Mouse (Mus musculus) granulocyte monocyte progenitor cell, adult 5-6 weeks (primary cell): ENCODE data around the gene Zc3h12d. TPM values are rescaled to one million over a fixed set of nuclear protein-coding genes. Genes with fewer than 3 reads are reported as not detected.

ENCODE experiments used
- ATAC-seq: replicated peaks from 2 replicates; pipeline ENCODE4 v1.8.0; 2016; ENCODE audit warnings: mild to moderate bottlenecking, moderate TSS enrichment, inconsistent platforms; ENCODE audit not compliant: poor library complexity, severe bottlenecking
- total RNA-seq, 2 experiments: library from RNA; stranded (forward) in 1 of 2; stranded (reverse) in 1 of 2; fragments of 200-712, 200-1000 nt in 1 of 2; fragments of >200 nt in 1 of 2; fragmentation: Nextera tagmentation in 1 of 2; gene quantifications; 2 replicates each; pipeline ENCODE4 v1.2.3; 2014 to 2017

Gene Zc3h12d
- total RNA-seq, 2 experiments from 2014 or later, result 0.36 TPM; not detected in 1

DNA sequence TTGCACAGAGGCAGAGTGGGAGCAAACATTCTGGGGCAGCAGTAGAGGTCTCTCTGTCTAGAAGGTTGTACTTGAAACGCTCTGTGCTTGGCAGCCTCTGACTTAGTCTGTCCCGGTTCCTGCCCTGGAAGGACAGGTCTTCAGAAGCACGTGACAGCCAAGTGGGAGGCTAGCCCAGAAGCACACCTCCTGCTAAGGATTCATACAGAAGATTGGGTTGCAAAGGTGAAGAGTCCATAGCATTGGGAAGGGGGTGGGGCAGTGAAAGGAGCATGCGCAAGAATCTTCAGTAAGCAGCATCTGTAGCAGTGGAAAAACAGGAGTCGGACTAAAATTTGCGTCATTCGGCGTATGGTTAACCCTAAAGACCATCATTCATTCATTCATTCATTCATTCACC is 5.8 kb downstream of the Zc3h12d start:
- no peak for ATAC-seq

- ATAC-seq, result no peak
These were observed 6.7 kb downstream of the Zc3h12d start for GRCm38 (mm10) chr10:7838874-7839421.

DNA sequence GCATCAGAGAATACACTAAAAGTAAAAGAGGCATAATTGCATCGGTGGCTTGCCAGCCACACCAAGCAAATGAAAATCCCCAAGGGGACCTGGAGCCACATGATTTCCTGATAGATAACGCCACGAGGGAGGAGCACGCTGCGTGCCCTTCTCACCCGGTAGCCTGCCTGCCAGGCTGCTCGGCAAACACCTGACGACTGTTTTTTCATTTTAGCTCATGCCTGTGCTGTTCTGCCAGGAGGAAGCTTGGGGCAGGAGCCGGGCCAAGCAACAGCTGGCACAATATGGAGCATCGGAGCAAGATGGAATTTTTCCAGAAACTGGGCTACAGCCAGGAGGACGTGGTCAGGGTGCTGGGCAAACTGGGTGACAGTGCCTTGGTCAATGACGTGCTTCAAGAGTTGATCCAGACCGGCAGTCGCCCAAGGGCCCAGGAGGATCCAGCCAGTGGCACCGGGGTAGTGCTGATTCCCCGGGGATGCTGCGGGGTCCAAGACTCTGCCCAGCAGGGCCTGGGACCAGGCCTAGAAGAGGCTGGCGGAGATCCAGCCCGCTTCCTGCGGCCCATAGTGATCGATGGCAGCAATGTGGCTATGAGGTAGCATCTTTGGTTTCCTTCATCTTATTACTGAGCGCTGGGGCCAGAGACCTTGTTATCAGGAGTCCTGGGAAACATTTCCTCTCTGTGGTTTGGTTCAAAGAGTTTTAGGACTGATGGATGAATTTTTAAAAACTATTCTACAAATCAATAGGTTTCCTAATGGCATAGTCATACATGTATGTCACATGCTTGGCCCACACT is 7.5 kb downstream of the Zc3h12d start:
- no peak for ATAC-seq

GRCm38 (mm10) chr10:7840353-7840733 is 8.1 kb downstream of the Zc3h12d start:
- no peak for ATAC-seq

GRCm38 (mm10) chr10:7840785-7841184 is 8.5 kb downstream of the Zc3h12d start:
- ATAC-seq, result no peak

DNA sequence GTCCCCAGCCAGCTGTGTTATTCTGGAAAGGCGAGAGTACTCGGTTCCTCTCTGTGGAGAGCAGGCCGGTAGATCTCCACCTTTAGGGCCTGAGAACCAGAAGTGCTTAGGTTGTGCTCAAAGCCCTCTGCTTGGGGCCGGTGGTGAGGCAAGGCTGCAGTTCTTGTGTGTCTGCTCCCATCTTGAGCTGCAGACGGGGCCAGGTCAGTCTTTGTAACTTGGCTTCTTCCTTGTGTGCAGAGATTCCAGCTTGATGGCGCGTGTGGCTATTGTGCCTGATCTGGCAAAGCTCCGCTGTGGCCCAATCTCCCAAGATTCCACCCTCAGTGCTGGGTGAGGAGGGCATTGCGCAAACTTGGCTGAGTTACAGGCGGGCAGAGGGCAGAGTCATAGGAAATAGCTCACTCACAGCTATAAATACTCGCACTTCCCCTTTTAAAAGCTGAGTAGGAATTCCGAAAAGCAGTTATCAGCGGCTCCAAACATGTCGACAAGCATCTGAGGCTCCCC is 9.4 kb downstream of the Zc3h12d start:
- peak; percentile 93 for ATAC-seq

GRCm38 (mm10) chr10:7843181-7843580 is 10.9 kb downstream of the Zc3h12d start:
- no peak for ATAC-seq

DNA sequence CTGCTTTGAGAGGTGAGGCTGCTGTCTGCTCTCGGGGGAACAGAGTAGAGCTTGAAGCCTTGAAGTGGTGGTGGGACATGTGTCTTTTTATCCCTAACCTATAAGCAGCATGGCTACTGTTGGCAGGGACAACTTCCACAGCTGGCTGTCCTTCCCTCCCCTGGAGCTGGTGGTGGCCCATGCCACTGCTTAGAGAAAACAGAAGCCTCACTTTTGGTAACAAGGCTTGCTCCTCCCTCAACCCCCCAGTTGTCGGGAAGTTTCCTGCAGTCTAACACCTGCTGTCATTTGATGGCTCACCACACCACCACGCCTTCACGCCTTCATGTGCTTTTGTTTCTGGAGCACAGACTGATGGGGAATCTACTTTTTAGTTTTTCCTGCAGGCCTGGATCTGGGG is 11.9 kb downstream of the Zc3h12d start:
- no peak for ATAC-seq

DNA sequence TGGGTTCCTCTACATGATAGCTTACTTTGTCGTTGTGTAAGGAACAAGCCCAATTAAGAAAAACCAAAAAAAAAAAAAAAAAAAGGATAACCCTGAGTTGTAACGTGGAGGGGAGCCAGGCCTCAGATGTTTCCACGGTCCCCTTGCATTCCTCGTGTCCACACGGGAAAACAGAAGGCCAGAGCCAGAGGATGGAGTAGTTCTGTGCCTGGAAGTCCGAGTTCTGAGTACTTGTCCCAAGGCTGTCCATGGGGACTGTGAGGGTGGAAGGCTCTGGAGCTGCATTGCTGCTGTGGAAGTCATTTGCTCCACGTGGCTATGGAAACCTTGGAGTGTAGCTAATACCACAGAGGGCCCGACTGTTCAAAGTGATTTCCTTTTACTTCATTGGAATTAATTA is 12.9 kb downstream of the Zc3h12d start:
- no peak for ATAC-seq

DNA sequence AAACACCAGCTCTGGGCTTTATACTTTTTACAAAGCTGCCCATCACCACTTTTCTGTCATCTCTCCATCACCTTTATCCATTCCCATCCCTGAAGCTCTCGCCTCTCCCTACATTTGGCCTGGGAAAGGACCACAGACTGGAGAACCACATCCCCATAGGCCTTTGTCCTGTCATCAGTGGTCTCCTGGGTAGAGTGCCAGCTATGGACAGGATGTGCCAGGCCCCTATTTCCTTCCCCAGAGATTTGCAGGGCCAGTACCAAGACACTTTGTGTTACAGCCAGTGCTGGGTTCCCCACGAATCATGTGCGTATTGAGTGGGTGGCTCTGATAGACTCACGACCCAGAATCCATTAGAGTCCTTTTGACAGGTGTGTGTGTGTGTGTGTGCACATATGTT is 13.7 kb downstream of the Zc3h12d start:
- ATAC-seq, result no peak

DNA sequence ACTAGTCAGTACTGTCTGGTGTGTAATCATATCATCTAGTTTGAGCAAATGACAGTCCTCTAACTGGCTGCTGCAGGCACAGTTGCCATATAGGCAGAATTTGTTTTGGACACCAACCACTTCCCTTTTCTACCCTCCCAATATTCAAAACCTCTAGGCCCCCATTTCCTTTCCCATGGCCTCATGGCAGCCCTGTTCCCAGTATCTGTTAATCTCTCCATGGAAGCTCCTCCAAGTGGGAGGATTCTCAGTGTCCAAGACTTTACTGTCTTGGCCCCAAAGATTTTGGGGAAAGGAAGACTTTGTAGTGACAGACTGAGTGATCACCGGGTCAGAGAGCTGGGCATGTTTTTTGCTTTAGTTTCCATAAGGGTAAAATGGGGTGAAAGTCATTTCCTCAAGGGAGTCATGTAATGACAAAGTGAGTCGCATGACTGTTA is 14.9 kb downstream of the Zc3h12d start:
- peak; percentile 59 for ATAC-seq

- ATAC-seq, result peak; percentile 43; the same call in 1 of the 2 replicates
These were observed 19.6 kb downstream of the Zc3h12d start for GRCm38 (mm10) chr10:7851891-7852290.

- no peak for ATAC-seq
These were observed 28.2 kb downstream of the Zc3h12d start for GRCm38 (mm10) chr10:7860494-7860893.

DNA sequence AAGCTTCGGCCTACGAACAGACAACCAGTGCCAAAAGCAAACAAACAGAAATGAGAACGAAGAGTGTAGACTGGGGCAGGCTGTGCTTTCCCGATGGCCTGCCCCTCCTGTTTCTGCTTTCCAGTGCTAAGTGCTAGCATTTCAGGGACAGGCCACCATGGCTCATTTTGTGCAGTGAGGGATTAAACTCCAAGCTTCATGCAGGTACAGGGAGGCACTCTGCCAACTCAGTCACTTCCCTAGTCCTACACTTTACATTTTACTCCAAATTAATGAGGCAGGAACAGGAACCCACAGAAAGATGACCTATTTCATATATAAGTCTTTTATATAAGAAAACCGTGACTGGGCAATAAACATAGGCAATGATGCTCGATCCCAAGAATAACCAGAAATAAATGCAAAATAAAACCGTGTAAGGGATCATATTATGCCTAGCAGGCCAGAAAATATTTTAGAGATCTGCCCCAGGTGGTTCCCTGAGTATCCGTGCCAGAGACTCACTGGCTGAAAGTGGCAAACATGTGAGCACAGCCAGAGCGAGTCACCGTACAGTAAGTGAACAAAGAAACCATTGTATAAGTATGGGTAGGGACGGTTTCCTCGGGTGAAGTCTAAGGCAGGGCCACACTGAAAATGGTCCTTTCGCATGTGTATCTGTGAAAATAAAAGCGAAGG is 29.1 kb downstream of the Zc3h12d start:
- ATAC-seq, result no peak

DNA sequence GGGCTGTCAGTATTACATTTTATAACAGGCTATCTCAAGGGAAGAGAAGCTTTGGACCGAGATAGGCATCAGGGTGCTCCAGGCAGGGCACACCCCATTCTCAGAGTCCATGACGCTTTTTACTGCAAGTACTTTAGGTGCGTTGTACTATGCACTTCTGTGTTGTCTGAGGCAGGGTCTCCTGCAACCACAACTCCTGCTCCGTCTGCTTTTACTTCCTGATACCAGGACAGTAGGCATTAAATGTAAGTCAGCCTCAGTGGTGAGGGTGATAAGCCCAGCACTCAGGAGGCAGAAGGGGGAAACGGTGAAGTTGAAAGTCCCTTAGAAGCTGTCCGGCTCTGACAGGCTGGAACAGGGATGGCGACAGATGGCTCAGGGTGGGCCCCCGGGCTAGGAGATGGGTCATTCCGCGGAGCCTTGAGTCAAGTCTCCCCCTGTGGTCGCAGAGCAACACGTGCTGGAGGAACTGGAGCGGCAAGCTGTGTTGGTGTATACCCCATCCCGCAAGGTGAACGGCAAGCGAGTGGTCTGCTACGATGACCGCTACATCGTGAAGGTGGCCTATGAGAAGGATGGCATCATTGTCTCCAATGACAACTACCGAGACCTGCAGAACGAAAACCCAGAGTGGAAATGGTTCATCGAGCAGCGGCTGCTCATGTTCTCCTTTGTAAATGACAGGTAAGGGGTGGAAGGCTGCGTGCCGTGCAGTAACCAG is 29.8 kb downstream of the Zc3h12d start:
- no peak for ATAC-seq

DNA sequence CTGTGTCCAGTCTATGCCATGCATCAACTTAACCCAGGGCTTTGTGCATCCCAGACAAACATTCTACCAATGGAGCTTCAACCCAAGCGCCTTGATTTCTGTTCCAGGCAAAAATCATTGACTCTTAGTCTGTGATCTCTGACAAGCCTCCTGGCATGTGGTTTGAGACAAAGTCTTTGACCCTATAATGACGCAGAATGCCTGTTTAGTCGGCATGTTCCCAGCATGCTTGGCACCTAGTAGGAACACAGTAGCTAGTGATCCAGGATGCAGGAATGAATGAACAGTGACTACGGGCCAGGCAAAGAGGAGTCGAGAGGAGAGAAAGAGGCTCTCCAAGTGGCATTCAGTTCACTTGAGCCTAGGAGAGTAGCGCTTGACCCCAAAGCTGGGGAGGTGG is 31.1 kb downstream of the Zc3h12d start:
- no peak for ATAC-seq

DNA sequence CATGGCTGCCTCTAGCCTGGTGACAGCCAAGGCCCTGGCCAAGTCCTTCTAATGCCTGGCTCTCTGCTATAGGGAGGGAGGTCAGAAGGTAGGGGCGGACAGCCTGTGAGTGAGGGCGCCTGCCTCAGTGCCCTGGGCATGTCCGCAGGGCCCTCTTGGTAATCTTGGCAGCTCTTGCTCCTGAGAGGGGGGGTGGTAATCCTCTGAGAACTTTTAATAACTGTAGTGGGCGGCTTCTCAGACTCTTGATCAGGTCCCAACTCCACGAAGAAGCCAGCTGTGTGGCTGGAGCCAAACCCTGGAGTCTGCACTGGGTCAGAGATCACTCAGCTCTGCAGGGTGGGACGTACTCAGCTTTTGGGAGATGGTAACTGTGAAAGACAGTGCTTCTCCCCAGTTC is 31.9 kb downstream of the Zc3h12d start:
- ATAC-seq, result no peak

GRCm38 (mm10) chr10:7864806-7865205 is 32.5 kb downstream of the Zc3h12d start:
- no peak for ATAC-seq

DNA sequence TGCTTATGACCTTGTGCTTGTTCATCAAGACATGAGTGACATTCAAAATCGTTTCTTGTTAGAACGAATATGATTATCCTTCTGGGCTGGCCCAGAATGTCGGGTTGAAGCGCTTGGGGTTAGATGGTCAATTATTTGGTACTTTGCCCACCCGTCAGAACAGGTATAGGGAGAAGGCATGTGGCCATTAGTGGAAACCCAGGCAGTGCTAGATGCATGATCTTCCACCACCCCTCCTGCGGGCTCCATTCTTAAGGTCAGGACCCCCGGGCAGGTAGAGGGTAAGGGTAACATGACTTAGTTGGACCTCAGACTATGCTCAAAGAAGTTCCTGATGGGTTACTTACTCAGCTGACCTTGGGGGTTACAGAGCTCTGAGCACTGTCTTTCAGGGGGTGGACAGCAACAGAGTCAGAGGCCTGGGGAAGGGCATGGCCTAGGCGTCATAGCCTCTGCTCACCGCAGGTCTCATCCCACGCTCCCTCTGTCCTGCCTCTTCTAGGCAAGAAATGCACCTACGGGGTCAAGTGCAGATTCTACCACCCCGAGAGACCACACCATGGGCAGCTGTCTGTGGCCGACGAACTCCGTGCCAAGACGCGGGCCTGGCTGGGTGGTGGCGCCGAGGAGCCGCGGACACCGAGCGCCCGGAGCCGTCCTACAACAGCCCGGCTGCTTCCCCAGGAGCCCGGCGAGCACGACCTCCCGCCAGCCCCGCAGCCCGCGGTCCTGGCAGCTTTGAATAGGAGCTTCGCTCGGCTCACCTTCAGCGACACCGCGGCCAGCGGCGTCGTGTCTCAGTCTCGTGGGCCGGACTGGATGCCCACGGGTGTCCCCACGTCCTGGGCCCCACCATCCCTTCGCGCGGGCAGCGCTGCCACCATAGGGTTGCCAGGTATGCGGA is 34.7 kb downstream of the Zc3h12d start:
- ATAC-seq, result no peak; the same call in 1 of the 2 replicates

DNA sequence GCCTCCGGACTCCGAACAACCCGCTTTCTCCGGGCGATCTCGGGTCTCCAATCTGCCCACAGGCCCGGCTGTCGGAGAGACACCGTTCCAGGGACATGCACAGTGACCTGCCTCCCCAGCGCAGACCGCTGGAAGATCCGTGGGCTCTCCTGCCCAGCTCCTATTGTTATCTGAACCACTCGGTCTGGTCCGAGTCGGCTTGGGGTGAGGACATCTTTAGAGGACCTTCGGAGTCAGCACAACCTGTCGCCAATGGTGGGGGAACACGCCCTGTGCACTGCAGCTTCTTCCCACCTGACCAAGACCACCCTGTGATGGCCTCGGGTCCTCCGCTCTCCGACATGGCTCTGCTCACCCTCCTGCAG is 35.4 kb downstream of the Zc3h12d start:
- no peak for ATAC-seq
